8 mouse cellular contexts compared by ENCODE assay signal in the genomic region with DNA sequence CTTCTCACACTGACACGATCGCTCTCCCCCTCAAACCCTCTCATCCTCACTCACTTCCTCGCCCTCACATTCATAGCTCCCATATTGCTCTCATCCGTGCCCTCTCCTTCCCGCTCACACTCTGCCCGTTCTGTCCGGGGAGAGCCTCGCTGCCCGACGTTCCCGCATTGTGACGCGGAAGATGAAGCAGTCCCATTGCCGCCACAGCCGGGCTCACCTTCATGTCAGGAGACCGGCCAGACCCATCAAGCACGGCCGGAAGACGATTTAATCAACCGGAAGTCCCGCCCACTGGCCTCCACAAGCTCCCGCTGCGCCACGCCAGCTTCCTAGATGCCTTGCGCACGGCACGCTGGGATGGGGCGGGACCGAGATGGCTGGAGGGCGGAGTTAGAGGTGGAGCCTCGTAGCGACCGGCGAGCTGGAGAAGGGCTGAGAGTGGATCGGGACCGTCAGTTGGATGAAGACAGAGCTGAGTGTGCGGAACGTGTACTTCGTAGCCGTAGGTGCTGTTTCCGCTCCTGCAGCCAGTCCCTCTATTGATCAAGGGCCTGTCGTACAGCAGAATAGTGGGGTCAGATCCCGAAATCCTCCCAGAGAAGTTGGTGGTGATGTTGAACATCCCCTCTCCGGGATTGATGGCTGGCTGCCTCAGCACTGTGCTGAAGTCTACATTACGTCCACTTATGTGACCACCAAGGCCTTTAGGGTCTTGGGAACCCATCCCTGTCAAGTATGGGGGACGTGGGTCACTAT. TPM values are rescaled to one million over a fixed set of nuclear protein-coding genes. Genes with fewer than 3 reads are reported as not detected.
DNase-seq lines count a peak whose midpoint lies in the region; ATAC-seq lines count a peak whose summit lies in the region.

A gene (minus strand): TSS at position 302 of the 756 bp plus-strand sequence.

- H3K4me2 ChIP-seq in hindbrain, embryonic 15.5 days, result peak within 1 kb of the TSS; percentile 77

- H3K27me3 ChIP-seq in hindbrain, embryonic 15.5 days, result no peaks in the 10 kb centered on the region

- peaks cover 21% of the 10 kb centered on the region for H3K4me1 ChIP-seq in hindbrain, embryonic 15.5 days (replicated peaks)

- 1% methylated on average over 46 of the region's 46 CpGs for WGBS in hindbrain, embryonic 15.5 days

- ATAC-seq in hindbrain, embryonic 15.5 days (ENCODE audit: low FRiP score, low read depth), result peak; percentile 98

- peak within 1 kb of the TSS; percentile 64 for H3K4me3 ChIP-seq in hindbrain, embryonic 15.5 days

- peak; percentile 98 for DNase-seq in R1 (ENCODE audit: low read depth, low spot score)
- peak; percentile 99 to 100 for DNase-seq in cerebellum, postnatal 25 days
- DNase-seq in frontal cortex, postnatal 36 days (ENCODE audit: low spot score in 2 of 2), result peak; percentile 97 to 98
- peak; percentile 94 for DNase-seq in left cerebral cortex, adult 11 months (ENCODE audit: low spot score)
- DNase-seq in lung, postnatal 4 days, result peak; percentile 98 to 99
- DNase-seq in retina, postnatal 7 days (ENCODE audit: low read depth, low spot score), result peak; percentile 98
- DNase-seq in urinary bladder, adult 2 months (ENCODE audit: low spot score), result peak; percentile 92

- H3K36me3 ChIP-seq in hindbrain, embryonic 15.5 days, result no peaks in the 10 kb centered on the region

- H3K9me3 ChIP-seq in hindbrain, embryonic 15.5 days, result no peaks in the 10 kb centered on the region

- peak within 1 kb of the TSS; percentile 87 for H3K27ac ChIP-seq in hindbrain, embryonic 15.5 days (replicated peaks)

- peak within 1 kb of the TSS; percentile 64 for H3K9ac ChIP-seq in hindbrain, embryonic 15.5 days

RNA-seq across cellular contexts. Expression of the gene that starts here (rescaled TPM):
- polyA plus RNA-seq in hindbrain, embryonic 15.5 days (2015; fragmentation: Nextera tagmentation; extraction: Ambion mirVana), result 48.2 and 49.0 TPM in 2 replicates
- polyA plus RNA-seq in urinary bladder, adult 2 months (2012; rRNA removed), result 28.5 and 32.0 TPM in 2 replicates

Comparison
In these comparisons a context has a peak if more than half of its experiments do, and no peak if none do; other contexts are left out.
1. Peak in every context shown above with its lines: DNase-seq, ATAC-seq, H3K4me3 ChIP-seq and H3K27ac ChIP-seq.